Mouse (Mus musculus) adrenal gland, postnatal 36 days (tissue): ENCODE results near the gene Gm21915. TPM values are rescaled to one million over a fixed set of nuclear protein-coding genes. Genes with fewer than 3 reads are reported as not detected.
A peak's percentile ranks its signal among the peaks of the same experiment; 100 is the strongest.

Source experiments
- DNase-seq, 2 experiments: peaks; one replicate each; pipeline ENCODE4 v3.0.0; 2021; ENCODE audit warnings: mixed read lengths in 1 of 2
- total RNA-seq, 2 experiments: library from RNA; stranded (reverse); gene quantifications; 2 replicates each; pipeline ENCODE4 v1.2.3; 2021

The Gm21915 gene
- total RNA-seq, 2 experiments from 2014 or later = not detected

DNA sequence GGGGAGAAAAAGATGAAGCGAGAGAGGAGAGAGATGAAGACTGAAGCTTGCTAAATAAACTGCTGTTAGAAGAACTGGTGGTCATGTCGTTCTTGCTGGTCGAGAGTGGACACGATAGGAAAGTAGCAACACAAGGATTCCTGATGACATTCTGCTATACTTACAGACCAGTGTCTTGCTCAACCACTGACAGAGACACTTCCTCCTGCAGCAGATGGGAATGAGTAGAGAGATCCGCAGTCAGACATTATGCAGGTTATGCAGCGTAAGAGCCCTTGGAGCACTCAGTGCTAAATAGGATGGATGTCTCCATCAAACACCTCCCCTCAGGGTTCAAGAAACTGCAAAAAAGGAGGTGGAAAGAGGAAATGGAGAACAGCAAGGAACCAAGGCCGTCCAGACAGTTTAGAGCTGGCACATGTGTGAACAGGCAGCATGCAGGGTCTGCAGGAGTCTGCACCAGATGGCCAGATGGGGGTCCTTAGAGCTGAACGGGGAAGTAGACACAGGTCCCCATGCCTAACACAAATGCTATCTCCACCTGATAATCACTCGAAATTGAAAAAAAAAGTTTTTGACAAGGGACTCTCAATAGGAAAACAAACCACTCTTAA lies 4.1 kb upstream of the Gm21915 start:
- DNase-seq = no peak

DNA sequence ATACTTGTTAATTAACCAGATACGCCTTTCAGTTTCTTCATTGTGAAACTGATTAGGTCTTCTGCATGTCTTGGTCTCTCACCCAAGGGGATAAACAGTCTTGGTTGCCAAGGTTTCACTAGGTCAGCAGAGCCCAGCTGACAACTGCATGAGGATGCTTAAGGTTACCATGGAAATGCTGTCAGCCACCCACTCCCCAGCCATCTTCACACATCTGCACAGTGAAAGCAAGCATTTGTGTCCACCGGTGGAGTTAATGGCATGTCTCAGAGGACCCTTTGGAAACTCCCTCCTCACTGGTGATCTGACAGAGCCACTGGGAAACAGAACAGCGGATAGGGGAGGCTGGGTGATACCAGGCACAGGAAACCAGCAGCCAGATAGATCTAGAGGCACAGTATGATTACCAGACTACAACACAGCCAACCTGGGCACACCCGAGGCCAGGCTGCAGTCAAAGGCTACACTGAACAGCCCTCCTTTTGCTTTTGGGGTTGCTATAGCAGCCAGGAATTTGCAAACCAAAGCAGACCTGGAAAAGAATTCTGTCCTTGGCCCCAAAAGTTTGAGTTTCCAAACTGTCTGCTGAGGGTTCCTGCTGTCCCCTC lies 1.0 kb downstream of the Gm21915 start:
- DNase-seq = peak in 1 of 2 experiments; percentile 22

DNA sequence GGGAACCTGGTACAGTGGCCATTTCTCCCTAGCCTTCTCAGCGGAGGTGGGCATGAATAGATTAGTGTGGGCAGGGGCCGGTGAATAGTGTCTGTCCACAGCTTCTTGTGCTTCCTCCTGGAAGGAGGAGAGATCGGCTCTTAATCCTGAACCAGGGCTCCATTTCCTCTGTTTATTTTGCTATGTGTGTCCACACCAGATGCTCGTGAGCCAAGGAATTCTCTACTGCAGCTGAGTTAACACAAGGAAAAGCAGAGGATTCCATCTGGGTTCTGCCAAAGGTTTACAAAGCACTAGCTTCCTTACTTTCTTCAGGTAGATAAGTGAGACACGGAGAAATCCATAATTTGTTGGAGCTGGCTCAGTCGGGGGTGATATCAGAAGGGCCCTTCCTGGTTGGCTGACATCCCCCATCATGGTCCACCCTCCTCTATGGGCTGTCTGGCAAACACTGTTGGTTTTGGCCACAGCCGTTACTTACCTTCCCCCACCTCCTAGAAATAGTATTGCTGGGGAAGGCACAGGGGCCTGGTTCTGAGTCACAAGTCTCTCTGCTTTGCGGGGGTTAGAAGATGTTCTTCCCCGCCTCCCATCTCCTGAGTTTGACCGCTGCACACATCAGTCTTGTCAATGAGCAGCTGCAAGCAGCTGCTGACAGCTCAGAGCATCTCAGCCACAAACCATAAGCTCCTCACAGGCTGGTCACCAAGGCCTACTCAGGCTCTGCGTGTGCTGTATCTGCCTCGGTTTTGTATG lies 5.0 kb downstream of the Gm21915 start:
- DNase-seq = no peak

DNA sequence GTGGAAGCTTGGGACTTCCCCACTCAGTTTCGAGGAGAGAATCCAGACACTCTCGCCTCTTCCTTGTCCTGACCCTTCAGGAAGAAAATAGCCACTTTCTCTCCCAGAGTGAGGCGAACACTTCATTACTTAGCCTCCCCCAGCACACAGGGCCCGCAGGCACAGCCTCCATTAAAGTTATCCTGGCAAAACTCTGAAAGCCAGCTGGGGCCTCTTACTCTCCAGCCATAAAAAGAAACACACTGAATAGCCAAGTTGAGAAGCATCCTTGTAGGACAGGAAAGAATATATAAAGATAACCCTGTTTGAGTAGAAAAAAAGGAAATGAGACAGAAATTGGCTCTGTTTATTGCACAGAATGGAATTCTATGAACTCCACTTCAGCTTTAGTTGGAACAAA lies 8.2 kb downstream of the Gm21915 start:
- DNase-seq = no peak

DNA sequence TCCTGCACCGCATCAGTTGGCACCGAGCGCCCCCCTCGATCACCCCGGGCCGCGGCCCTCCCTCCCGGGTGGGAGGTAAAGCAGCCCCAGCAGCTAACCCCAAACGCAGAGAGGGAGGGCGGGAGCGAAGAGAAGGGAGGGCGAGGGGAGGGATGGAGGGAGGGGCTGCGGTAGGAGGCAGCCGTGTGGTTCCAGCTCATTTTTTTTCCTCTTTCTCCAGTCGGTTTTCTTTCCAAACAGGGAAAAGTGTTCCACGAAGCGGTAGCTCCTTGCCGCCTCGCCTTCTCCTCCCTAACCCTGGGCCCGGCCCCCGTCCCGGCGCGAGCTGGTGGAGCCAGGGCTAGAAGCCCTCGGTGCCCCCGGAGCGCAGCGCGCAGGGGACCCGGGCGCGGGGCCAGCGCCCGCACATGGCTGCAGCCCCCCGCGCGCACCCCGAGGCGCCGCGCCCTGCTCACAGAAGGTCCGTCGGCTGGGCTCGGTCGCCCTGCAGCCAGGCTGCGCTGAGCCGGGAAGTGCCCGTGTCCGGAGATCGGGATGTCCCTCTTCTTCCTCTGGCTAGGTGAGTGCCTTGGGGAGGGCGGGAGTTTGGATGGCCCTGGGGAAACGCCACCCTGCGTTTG lies 15.5 kb downstream of the Gm21915 start, which contains the start of gene Clmp:
Gene Clmp, plus strand, starts transcription at position 162 of the 620 bp plus-strand sequence.
- DNase-seq = peak; percentile 16 to 27

DNA sequence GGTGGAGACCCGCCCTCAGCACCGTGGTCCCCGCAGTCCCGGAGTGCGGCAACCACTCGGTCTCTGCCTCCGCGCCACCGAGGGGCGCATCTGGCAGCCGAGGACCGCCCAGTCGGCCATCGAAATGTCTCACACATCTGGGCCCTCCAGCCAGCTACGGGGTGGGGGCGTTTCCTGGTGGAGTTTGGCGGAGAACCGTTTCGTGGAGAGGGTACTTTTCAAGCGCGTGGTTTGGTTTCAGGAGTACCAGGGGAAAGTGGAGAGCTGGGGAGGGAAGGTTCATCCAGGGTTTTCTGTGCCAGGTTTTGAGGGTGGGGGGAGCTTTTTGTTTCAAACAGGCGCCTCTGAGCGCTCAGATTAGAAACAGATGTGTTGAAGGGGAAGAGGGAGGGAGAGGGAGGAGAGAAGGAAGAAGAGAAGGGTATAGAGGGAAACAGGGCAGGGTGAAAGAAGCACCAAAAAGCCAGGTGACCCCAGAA lies 16.0 kb downstream of the Gm21915 start:
- no peak for DNase-seq

DNA sequence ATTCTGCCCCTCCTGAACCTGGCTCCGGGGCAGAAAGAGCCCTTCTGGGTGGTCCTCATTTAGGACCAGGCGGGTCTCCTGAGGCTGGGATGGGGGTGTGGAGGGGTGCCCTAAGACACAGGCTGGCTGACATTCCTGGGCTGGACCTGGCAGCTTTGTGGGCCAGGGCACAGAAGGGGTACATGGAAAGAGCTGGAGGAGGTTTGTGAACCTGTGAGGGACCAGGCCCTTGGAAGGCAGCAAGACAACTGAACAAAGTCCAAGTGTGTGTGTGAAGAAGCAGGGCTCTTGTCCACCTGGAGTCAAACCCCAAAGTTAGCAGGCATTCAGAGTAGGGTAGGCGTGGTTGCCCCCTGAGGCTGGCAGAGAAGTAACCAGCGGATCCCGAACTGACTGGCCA lies 16.6 kb downstream of the Gm21915 start:
- no peak for DNase-seq

DNA sequence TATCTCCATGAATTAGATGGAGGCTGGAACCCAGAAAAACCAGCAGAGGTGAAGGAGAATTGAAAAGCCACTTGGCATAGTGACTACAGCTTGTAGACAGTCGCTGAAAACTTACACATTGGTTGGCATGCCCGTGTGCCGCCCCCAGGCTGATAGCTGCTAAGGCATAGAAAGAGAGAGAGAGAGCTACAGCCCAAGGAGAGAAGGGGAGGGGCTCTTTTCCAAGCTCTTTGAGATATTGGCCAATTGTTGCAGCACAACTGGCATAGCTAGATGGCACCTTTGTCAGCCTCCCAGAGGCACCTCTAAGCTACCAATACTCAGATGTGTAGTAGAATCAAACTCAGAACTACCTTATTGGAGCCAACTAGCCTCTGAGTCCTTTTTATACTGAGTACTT lies 17.1 kb downstream of the Gm21915 start:
- no peak for DNase-seq

DNA sequence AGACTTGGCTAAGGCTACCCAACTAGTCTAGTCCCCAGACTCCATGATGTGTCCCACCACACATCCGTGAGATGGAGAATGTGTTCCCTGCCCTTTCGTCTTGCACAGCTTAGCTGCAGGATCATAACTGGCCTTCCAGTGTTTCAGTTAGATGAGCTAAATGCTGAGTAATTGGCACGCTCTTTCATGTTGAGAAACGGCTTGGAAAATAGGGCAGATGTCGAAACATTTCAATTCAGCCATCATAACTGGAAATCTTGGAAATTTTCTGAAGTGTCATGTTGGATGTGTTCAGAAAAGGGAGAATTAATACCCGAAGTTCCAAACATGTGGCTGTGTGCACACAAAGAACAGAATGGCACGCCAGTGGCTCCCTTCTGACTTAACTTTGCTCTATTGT lies 20.1 kb downstream of the Gm21915 start:
- DNase-seq = peak in 1 of 2 experiments; percentile 13

DNA sequence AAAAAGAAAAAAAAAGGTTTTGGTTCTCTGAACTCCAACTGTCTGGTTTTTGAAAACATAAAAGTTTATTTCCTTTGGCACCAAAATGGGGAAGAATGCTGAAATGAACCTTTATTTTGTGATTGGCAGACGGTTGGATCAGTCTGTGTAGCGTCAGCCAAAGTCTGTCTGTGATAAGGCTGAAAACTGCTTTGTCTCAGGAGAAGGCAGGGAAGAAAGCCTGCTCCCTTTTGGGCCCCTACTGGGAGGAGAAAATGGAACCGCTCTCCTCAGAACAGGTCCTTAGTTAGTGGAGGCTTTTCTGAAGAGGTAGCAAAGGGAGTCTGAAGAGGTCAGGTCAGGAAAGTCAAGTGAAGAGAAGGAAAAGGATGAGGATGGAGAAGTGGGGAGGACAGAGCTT lies 22.6 kb downstream of the Gm21915 start:
- DNase-seq = no peak

DNA sequence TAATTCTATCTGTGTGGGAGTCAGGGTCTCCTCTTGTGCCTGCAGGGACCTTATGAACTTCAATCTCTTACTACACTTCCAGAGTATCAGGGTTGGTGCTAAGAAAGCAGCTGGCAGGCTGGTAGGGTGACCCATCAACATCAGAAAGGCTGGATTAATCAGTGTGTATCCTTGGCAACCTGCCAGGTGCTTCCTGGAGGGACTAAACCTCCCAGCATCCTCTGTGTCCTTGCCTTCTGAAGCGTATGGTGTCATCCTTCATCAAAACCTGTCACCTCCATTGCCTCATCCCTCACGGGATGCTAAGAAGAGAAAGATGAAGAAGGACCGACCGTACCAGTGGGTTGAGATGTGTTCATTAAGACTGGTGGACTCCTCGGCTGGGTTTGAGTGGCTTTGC lies 23.4 kb downstream of the Gm21915 start:
- DNase-seq = peak; percentile 65 to 70

DNA sequence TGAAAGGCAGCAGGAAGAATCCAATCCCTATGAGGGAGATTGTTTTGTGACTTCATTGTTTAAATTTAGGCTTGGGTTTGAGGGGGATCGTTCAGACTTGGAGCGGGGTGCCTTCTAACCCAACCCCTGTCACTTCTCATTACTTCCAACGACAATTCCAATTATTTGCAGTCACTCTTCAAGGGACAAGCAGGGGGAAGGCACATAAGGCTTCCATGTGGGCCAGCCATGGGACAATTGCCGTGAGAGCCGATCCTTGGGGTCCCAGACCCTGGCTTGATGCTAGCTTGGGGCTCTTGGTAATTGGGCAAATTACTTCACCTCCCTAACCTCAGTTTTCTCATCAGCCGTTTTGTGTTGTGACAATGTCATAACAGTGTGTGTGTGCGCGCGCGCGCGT lies 23.9 kb downstream of the Gm21915 start:
- no peak for DNase-seq

DNA sequence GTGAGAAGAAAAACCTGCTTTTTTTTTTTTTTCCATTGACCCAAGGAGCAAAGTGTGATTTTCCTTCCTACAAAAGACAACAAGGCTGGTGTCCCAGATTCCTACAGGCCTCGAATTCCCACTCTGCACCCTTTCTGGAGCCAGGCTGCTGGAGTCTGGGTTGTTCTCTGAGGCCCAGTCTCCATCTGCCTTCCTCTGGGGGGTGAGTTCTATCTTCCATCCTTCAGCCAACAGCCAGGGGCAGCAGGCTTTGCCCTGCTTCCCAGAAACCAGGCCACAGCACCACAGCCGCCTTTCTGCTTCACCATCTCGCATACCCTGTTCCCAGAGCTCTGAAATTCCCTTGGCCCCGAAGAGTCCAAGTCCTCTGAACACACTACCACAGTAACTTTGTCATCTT lies 25.7 kb downstream of the Gm21915 start:
- no peak for DNase-seq

DNA sequence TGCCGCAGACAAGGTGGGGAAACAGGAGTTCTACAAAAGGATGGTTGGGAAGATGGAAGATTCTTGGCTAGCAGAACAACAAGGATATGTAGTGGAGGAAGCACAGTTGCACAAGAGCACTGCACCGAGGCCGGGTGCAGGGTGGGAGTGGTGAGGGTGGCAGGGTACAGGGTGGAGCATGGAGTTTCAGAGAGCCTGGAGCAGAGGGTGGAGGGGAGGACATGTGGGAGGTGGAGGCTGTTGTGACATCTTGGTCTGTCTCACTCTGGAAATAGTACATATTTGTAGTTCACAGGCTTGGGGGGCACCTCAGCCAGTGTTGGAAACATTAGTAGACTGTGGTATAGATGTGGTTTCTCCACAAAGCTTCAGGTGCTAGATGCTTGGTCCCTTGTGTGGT lies 28.8 kb downstream of the Gm21915 start:
- no peak for DNase-seq

DNA sequence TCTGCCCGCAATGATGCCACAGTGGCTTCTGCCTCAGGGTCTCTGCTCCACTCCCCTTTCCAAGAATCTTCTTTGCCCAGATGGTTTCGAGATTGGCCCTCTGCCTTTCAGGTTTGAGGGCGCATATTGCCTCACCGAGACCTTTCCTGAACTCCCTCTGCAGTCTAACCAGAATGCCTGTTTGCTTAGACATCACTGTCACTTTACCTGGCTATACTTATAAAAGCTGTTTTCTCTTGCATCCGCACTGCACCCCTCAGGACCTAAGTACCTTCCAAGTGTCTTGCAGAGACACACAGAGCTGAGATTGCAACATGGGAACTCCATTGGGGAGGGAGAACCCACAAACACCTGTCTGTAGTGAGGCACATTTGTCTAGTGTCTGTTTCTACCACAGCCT lies 29.8 kb downstream of the Gm21915 start:
- DNase-seq = no peak

DNA sequence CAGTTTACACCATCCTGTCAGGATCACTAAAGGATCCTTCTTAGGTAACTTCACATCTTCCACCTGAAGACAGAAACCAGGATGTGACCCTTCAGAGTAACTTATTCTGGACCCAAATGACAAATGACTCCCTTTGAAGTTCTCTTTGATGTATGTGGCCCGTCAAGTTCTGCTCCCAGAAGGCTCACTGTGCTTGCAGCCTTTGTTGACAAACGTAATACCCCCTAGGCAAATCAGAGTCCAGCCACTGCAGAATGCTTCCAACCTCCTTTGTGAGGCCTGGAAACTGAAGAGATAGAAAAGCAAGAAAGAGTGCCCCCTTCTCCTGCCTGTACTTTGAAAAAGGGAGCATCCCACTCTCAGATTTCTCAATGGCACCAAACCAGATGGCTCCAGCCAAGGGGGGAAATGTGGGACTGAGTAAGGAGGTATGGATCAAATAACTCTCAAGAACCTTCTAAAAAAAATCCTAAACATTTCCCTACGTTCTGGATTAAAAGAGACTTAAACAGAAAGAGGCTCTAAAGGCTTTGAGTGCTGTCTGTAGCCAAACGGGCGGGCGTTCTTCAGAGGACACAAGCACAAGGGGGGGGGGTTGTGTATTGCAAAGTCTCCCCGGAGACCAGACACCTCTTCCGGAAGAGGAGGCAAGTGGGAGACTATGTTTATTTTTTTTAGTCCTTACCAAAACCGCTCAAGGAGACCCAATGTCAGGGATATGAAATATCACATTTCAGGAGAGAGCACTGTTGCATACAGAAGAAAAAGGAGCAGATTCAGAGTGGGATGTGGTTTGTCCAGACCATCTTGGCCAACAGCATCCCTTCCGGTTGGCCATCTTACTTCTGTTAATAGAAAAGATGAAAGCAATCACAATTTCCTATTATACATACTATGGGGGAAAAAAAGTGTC lies 34.2 kb downstream of the Gm21915 start:
- DNase-seq = no peak

DNA sequence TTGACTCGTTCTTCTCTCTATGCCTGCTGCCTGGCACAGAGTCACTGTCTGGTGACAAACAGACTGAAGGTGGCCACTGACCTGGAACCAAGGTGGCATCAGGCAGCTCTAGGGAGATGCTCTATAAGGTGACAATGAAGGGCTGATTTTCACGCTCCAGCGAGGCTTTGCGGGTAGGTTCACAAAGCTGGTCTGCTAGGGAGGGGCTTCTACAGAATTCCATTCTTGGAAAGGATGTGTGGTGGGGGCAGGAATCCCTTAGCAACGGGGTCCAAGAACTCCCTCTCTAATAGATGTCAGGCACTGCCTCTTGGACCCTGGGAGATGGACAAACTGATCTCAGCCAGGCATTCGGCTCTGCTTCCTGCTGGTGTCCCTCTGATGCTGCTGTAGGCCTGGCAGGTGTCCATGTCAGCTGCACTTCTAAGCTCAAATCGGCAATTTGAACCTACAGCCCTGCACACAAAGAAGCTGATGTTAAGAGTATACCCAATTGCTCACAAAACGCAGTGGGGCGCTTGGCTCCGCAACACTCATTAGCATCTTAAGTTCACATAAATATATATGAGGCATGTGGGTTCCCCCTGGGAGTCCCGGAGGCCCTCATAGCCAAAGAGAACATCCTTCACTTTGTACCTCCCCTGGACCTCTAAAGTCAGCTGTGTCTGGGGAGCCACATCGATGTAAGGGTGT lies 38.2 kb downstream of the Gm21915 start:
- no peak for DNase-seq

DNA sequence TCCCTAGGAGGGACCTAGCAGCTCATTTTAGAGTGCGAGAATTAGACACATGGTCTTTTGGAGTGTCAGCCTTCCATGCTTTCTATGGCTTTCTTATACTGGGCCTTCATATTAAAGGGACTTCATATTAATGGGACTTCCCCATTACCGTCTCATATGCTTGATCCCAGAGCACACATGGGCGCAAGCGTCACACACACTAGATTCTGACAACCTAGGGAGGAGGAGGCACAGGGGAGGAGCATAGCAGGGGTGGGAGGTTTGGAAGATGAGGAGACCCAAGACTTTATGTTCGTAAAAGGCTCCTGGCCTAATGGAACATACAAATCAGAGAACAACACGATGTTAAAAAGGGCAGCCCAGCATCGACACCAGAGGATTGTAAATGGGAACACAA lies 38.7 kb downstream of the Gm21915 start:
- DNase-seq = no peak

DNA sequence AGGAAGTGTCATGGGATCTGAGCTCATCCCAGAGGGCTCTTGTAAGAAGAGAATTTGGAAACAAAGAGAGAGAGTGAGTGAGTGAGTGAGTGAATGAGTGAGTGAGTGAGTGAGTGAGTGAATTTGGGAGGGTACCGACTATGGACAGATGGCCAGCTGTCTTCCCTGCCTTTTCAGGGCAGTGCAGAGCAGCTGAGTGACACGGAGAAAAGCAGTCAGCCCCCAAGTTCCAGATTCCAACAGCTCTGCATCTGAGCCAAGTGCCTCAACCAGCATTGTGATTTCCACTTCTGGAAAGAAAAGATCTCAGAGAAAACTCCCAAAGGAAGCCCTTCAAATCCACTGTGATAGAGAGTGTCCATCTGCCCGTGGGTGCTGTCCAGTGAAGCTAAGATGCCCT lies 39.2 kb downstream of the Gm21915 start:
- DNase-seq = no peak

DNA sequence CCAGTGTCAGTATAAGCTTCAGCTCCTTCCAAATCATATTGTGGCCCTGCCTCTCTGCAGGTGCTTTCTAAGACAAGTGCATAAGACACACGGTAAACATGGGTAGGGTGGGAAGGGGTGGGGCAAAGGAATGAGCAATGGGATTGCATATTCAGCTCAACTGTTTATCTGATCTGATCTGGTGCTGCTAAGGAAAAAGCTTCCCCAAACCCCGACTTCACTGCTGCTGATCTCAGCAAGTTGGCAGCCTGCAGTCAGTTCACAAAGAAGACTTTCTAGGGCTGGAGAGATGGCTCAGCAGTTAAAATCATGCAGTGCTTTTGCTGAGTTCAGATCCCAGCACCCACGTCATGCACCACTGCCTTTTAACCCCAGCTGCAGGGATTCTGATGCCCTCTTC lies 39.6 kb downstream of the Gm21915 start:
- DNase-seq = no peak

DNA sequence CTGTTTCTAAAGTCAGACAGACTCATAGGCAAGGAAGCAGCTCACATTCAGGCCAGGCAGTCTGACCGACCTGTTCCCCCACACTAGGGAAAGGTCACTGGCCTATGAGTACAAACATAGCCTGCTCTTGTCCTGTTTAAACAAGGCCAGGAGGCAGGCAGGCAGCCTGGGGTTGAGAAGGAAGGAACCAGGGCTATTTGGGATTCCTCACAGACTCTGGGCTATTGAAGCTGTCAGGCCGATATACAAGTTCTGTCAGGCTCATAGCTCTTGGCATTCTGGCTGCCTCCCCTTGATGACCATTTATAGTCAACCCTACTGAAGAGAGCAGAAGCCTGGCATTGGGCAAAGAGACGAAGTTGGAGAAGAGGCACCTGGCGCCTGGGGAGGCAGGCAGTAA lies 41.2 kb downstream of the Gm21915 start:
- no peak for DNase-seq
